Mouse (Mus musculus) CH12F3 (cell line): ENCODE measurements around the gene Osbpl6.

Source experiments
- in situ Hi-C: fragments of 300-500 bp; cut with MboI; formaldehyde crosslinking; loops from 2 replicates; pipeline ENCODE4 v1.14.3; 2020; ENCODE audit warnings: low sequenced_read_pairs

The Osbpl6 gene

DNA sequence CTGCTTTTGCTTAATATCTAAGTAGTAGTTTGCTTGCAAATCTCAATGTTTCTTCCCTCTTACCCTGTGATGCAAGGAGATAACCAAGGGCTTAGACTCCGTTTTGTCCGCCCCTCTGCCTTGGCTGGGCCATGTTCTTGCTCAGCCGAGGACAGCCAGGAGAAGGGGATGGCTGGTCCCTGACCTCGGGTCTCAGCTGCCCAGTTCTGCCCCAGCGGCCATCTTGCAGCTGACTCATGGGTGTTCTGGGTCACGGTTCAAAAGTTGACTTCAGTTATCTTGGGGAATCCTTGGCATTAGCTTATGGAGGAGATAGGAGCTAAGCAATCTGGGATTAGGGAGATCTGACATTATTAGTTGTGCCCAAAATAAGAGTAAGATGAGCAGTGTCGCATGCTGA is 142.5 kb downstream of the Osbpl6 start:
- in situ Hi-C loops = no loop called here

DNA sequence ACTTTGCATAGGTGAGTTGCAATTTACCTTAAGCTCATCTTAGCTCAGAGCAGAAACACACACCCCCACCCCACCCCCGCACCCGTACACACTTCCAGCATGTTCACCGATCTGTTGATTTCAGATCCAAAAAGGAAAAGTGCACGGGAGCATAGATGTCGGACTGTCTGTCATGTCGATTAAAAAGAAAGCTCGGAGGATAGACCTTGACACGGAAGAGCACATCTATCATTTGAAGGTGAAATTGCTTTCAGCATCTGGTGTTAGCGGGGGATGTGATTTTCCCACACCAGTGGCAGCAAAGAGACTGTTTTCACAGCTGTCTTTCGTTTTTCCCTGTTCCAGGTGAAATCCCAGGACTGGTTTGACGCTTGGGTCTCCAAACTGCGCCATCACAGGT is 143.0 kb downstream of the Osbpl6 start:
- in situ Hi-C loops = no loop called here

DNA sequence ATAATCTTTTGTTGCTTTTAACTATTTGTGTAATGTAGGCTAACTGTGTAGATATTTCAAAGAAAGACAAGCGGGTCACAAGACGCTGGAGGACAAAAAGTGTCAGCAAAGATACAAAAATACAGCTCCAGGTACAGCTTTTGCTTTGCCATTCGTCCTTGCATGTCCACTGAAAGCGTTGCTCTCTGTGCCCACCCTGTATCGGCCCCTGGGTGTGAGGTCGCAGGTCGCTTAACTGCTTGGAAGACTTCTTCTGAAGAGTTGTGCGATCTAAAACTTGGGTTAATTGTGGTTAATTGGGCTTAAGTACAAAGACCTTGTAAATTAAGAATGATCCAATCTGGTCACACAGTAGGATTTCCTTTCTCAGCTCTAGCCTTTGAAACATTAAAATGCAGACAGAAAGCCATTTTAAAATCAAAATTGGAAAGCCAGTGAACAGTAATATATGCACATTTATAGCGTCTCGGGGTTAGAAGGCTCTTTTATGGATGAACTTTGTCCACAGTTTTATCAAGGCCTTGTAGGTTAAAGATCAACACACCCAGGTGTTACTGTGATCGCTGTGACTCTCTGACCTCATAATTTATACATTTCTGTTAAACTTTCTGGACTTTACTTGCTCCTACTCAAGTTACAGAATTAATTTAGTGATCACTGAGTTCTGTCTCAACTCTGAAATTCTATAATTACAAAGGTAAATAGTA is 149.7 kb downstream of the Osbpl6 start:
- in situ Hi-C loops = no loop called here

DNA sequence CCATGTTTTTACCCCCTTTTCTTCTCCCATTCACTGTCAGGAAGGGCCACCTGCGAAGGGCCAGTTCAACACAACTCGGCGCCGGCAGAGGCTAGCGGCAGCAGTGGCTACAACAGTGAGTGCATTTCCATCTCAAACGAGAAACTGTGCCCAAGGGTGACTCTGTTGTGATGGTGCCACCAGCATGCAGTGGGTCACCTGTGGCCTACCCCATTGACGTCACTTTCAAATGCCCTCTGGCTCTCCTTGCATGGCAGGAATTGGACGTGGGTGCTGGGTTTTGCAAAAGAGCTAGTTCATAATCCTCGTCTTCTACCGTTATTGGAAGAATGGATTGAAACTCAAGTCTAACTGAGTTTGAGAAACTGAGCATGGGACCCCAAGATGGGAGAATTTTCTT is 153.8 kb downstream of the Osbpl6 start:
- in situ Hi-C loops = no loop called here

DNA sequence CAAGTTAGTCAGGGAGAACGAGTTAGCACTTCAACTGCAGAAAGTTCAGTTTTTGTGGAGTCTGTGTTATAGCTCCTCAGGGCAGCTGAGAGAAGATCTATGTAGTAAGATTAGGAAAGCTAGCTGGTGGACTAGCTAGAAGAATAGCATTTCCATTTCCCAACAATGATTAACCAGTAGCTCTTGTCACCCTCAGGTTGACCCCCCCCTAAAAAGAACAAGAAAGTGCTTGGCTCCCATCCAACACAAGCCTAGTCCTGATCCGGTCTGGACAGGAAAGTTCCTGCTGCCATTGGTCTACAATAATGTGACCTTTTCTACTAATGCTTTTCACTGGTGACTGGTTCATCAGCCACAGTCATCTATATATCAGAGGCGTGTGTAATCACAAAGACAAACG is 157.6 kb downstream of the Osbpl6 start:
- in situ Hi-C loops = no loop called here

DNA sequence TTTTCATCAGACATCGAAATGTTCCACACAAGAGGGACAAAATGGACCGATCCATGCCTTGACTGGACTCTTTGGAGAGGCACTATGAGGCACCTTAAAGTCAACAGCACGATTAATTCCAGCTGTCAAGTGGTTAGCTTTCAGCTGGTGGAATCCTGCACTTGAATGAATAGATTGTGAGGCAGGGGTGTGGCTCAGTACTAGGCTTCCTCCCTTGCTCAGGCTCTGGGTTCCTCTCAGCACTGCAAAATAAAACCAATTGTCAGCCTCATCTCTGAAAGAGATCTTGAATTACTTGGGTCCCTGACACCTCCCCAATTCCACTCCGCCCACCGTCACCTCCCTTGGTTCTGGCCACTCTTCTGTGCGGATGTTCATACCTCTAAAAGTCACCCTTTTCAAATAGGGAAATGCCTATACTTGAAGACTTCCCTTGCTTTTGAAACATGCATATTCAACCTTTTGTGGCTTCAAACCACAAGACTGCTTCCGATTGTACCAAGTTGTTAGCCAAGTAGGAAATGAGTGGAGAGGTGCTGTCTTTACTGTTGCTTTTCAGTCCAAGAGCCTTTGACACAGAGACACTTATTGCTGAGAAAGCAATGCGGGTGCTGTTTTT is 160.7 kb downstream of the Osbpl6 start:
- in situ Hi-C loops = no loop called here

DNA sequence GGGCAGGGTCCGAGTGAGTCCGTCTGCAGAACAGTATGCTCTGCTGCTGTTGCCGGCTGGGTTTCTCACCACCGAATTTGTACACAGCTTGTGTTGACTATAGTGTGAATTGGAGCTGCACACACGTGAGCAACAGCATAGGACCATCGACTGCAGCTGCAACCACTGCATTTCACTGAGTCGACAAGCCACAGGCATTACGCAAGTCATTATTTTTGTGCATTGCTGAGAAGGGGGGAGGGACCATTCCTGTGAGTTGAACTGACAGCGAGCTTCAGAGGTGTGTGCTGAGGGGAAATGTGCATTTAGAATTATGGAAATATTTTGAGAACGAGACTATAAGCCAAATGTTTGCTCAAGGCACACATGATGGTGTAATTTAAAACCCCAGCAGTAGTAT is 165.2 kb downstream of the Osbpl6 start:
- in situ Hi-C loops = no loop called here

DNA sequence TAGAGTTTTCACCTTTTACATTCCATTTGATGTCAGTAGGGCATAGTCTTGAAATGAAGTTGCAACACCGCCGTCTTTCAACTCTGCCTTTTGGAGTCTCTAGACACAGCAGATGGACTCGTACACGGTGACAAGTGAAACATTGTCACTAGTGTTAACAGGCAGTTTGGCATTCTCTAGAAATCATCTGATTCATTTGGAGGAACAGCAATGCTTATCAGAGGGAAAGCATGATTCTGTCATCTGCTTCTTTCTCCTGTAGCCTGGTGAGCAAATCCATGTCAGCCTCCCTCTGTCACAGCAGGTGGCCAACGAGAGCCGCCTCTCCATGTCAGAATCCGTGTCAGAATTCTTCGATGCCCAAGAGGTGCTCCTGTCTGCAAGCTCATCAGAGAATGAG is 172.6 kb downstream of the Osbpl6 start:
- in situ Hi-C loops = no loop called here

DNA sequence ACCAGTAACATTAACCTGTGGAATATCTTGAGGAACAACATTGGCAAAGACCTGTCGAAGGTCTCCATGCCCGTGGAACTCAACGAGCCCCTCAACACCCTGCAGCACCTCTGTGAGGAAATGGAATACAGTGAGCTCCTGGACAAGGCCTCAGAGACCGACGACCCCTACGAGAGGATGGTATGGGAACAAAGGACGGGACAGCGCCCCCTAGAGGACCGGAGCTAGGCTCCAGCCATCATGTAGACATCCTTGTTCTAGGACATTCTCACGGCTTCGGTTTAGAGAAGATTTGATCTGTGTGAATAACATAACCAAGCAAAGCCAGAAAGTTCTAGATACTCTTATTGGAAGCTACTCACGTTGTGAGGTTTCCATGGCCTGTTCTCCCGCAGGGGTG is 178.8 kb downstream of the Osbpl6 start:
- in situ Hi-C loops = no loop called here

DNA sequence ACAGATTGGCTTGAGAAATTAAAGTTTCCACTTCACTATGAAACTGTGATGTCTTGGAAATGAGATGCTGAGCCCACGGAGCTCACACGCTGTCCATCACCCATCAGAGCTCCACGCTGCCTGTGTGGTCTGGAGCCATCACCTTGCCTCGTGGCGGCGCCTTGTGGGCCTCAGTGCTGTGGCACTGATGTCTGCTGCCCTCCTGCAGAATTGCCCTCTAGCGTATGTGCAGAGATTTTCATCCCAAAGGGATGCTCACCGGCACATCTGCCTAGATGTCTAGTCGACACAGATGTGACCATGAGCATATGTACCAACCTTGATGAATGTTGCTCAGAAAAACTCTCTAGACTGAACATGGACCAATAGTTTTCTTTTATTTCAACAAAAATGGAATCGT is 180.6 kb downstream of the Osbpl6 start:
- in situ Hi-C loops = no loop called here

DNA sequence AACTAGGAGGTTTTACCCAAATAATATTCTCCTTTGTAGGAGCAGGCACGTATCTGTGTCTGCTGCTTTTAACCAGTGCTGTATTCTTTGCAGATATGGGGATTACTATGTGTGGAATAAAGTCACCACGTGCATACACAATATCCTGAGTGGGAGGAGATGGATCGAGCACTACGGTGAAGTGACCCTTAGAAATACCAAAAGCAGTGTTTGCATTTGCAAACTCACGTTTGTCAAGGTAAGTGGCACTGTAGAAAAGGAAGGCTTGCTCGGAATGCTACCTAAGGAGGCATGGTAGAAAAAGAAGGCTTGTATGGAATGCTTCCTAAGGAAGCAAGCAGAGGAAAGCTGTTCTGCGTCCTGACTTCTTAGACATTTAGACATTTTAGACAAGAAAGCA is 183.9 kb downstream of the Osbpl6 start:
- in situ Hi-C loops = no loop called here

DNA sequence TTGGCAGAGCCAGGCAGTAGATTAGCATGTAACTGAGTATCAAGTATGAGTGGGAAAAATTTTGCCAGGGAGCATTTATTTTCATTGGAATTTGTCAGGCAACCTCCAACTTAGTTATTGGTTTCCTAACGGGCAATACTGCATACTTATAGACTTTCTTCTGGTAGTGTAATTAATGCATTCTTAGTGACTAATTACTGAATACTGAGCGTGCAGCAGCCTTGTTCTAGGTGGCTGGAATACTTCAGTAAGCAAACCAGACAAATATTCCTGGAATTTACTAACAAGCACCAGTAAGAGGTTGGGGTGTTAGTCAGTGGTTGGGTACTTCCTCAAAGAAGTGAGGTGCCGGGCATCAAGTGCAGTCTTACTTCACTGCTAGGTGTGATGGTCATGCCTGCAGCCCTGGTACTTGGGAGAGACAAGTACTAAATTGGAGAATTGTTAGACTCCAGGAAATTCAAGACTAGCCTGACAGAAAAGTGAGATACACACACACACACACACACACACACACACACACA is 186.2 kb downstream of the Osbpl6 start:
- in situ Hi-C loops = no loop called here

DNA sequence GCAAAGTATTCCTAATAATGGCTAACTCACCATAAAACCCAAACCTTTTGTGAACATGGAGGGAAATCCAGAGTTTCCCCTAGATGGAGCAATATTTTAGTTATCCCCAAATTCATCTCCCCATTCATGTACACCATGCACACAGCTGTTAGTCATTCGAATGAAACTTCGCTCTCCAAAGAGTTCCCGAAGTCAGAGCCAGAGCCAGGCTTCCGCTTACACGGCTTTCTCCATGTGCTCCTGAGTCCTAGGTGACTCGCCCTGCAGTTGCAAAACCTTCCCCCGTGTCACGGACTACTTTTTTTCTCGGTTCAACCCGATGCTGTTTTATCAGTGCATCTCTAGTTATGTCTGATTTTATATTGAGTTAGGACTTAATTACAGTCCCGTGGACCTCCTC is 191.2 kb downstream of the Osbpl6 start:
- in situ Hi-C loops = no loop called here

DNA sequence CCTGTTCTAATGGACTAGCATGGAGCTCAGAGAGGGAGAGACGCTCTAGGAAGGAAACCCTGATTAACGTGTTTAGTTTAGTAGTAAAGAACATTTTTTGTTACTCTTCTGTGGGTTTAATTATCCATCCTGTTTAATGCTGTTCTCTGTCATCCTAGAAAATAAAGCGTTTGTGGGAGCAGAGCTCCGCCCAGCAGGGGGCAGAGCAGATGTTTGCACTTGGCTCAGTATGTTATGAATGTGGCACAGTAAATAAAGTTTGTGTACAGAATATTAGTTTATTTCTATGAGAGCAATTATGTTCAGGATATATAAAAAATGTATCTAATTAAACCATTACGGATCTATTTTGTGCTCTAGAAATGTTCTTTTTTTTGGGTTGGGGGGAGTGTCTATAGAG is 192.9 kb downstream of the Osbpl6 start:
- in situ Hi-C loops = no loop called here

DNA sequence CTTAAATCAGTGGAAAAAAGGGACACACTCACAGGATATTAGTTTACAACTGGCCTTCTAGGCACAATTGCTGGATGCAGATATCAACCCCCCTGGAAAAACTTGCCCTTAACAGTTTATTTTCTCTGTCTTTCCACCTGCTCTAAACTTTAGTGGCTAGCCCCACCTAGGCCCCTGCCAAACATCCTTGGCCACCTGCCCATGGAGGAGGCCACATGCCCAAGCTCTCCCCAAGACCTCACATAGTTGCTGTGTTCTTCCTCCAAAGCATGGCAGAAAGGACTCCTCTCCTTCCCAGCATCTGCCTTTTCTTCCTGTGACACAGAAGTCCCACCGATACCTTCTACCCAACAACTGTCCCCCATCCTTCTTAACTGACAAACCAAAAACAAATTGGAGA is 195.9 kb downstream of the Osbpl6 start:
- in situ Hi-C loops = loop anchor here (25.0 kb wide), 1 partner anchor 240 kb away; the partner anchor contains the start of genes Cyct and Rbm45

DNA sequence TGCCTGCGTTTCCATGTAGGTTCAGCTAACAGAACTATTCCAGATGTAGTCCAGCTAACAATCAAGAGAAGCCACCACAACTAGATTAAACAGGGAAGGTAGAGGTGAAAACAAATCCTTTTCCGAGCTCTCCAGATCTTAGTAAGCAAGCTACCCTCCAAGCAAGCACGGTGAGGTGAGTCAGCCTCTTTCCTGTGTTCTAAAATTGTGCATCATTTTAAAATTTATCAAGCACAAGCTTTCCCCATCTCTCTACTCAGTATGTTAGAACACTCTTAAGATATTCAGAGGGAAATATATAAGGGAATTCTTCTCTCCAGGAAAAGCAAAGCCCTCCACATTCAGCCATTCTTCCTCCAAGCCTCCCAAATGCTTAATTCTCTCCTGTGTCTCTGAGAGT is 200.4 kb downstream of the Osbpl6 start:
- in situ Hi-C loops = loop anchor here (25.0 kb wide), 1 partner anchor 244 kb away; the partner anchor contains the start of genes Cyct and Rbm45

DNA sequence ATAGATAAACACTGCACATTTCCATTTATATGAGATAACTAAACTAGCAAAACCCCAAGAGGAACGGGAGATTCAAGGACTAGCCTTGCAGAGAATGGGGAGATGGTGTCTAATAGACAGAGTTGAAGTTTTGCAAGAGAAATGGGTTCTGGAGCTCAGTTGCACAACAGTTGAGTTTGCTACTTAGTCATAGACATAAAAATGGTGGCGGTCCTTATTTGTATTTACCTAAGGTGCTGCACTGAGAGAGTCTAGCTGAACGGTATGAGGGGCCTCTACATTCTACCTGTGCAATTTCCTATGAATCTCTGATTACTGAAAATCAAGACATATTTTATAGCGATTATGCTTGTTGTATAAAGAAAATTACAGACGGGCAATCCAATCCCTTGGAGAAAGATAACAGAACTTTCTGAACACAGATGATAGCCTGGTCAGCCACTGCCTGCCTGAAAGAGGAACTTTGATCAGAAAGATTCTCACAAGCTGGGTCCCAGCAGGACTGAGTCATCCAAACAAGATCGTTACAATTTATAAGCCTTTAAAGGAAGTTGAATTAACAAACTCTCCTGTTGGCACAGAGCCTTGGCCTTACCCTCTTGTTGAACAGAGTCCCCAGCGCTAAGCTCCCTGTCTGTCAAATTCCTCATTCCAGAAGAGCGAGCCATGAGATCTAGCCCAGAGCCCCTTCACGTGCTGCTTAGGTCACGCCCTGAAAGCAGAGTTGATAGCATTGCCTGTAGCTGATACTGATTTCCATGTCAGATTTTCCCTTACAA is 204.2 kb downstream of the Osbpl6 start:
- in situ Hi-C loops = loop anchor here (25.0 kb wide), 1 partner anchor 248 kb away; the partner anchor contains the start of genes Cyct and Rbm45

DNA sequence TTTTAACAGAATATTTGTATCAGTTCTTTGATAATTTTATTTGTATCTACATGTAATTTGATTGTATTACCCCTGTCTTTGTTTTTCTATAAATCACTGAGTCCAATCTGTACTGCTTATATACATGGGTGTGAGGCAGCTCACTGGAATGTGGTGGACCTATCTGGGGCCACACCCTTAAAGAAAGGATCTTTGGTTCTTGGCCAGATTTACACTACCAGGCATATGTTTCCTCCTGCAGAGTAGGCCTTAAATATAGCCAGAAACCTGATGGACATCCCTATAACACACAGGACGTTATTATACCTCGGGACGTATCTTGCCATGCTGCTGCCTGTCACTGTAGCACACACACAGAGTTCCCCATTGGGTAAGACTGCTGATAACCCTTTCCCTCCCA is 205.7 kb downstream of the Osbpl6 start:
- in situ Hi-C loops = loop anchor here (25.0 kb wide), 1 partner anchor 250 kb away; the partner anchor contains the start of genes Cyct and Rbm45

DNA sequence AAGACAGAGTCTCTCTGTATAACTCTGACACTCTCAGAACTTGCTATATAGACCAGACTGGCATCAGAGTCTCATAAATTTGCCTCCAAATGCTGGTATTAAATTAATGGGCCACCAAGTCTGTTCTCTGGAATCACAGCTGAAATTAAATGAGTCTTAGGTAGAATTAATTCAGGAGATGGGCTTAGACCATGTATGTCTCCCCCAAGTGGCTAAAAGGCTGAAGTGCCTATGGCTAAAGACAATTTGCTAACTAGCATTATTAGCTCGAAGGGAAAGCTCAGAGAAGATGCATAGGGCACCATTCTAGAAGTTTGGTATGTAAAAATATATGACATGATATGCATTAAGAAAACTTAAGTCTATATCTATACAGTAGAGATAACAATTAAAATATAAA is 211.8 kb downstream of the Osbpl6 start:
- in situ Hi-C loops = loop anchor here (25.0 kb wide), 1 partner anchor 256 kb away; the partner anchor contains the start of genes Cyct and Rbm45

DNA sequence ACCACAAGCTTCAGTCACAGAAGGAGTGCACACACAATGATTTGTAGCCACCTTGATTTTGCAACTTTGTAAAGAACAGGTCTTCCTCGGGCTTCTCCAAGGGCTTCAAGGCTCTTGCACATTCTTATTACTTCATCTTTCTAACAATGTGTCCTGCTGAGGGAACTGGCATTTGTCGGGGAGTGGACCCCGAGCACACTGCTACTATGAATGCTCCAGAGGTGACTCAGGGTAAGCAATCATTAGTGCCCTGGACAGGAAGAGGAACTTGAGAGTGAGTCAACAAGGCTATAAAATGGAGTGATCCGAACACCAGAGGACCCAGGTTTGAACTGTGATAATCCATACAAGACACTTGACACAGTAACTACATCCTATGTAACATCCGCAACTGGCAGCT is 213.9 kb downstream of the Osbpl6 start:
- in situ Hi-C loops = loop anchor here (25.0 kb wide), 1 partner anchor 258 kb away; the partner anchor contains the start of genes Cyct and Rbm45

DNA sequence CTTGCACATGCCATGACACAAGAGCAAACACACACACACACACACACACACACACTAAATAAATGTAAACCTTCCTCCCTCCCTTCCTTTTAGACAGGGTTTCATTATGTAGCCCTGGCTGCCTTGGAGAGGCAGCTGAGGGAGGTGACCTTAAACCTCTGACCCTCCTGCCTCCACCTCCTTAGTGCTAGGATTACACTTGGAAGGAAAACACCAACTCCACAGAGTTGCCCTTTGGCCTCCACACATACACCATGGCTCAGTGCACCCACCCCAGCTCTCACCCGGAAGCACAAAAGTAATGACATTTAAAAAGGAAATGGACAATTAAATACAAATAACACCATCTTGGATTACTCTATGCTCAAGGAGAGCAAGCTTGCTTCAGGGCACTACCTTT is 215.4 kb downstream of the Osbpl6 start:
- in situ Hi-C loops = loop anchor here (25.0 kb wide), 1 partner anchor 259 kb away; the partner anchor contains the start of genes Cyct and Rbm45
